Mouse (Mus musculus) forebrain, embryonic 10.5 days (tissue): ENCODE data around the gene Bpifb2. TPM values are rescaled to one million over a fixed set of nuclear protein-coding genes. Genes with fewer than 3 reads are reported as not detected.
A peak's percentile ranks its signal among the peaks of the same experiment; 100 is the strongest.

ENCODE experiments used
- DNase-seq: peaks from one replicate; pipeline ENCODE4 v3.0.0-alpha.2; 2017; ENCODE audit warnings: low spot score; ENCODE audit errors: extremely low spot score
- H3K27ac ChIP-seq: fragments of 300-500 bp; sonication (generic); 2 replicates; pipeline ENCODE4 v1.5.1; 2016; ENCODE audit warnings: mild to moderate bottlenecking
- H3K27me3 ChIP-seq: fragments of 300-500 bp; sonication (generic); 2 replicates; pipeline ENCODE4 v1.6.1; 2016; ENCODE audit warnings: mild to moderate bottlenecking; ENCODE audit not compliant: poor library complexity, severe bottlenecking
- H3K36me3 ChIP-seq: fragments of 300-500 bp; sonication (generic); replicated peaks from 2 replicates; pipeline ENCODE4 v1.6.1; 2016; ENCODE audit warnings: mild to moderate bottlenecking, moderate library complexity
- H3K4me1 ChIP-seq: fragments of 300-500 bp; sonication (generic); 2 replicates; pipeline ENCODE4 v1.6.1; 2016
- H3K4me3 ChIP-seq: fragments of 300-500 bp; sonication (generic); 2 replicates; pipeline ENCODE4 v1.5.1; 2016; ENCODE audit warnings: mild to moderate bottlenecking, moderate library complexity
- H3K9me3 ChIP-seq: fragments of 300-500 bp; sonication (generic); 2 replicates; pipeline ENCODE4 v1.6.1; 2016; ENCODE audit warnings: mild to moderate bottlenecking, moderate library complexity
- WGBS: fragments of 180-500 bp; shearing (Covaris S2); methylation state at CpG from one replicate; pipeline ENCODE4 v1.1.7; 2016; 5-methylcytosine and 5-hydroxymethylcytosine counted together
- polyA plus RNA-seq: library from polyadenylated mRNA; unstranded; fragments of >200 nt; fragmentation: Nextera tagmentation; extraction: Ambion mirVana; gene quantifications from 2 replicates; pipeline ENCODE4 v1.2.1, GENCODE M21; 2016

Bpifb2 gene
- polyA plus RNA-seq, 1 experiment from 2014 or later = not detected

DNA sequence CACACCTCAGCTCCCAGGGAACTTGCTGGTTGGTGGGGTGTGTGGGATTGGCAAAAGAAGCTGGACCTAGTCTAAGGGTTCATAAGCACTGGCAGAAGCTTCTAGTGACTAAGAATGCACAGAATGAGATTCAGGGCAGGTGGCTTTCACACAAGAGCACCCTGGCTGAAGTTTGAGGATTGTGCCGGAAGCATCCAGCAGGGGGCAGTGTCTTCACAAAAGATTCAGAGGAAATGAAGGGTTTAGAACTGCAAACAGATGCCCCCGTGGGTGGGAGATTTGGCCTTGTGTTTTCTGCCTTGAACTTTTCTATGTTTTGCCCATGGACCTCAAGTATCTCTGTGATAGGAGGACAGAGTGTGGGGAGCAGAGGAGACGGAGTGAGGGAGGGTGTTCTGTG, 68.7 kb downstream of the Bpifb2 start:
- Histone ChIP-seq H3K4me3 (no peak overlapping the region), H3K9me3 (no peaks in the 10 kb centered on the region), H3K4me1 (no peaks in the 10 kb centered on the region), H3K27me3 (no peaks in the 10 kb centered on the region), H3K36me3 (no peaks in the 10 kb centered on the region), H3K27ac (no peak overlapping the region)
- peak; percentile 54 for DNase-seq
- WGBS = 39% methylated on average over 3 of the region's 3 CpGs

DNA sequence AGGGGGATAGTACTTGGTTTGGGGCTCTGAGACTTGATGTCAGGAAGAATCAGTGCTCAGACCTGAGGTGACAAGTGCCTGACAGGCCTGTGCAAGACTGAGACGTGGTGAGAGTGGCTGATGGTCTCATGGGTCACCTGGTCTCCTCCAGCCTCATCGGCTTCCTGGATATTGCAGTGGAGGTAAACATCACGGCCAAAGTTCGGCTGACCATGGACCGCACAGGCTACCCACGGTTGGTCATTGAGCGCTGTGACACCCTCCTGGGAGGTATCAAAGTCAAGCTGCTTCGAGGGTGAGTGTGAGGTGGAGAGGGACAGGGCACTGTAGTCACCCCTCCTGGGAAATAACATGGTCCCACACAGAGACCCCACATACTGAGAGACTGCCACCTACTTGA, 69.7 kb downstream of the Bpifb2 start:
- WGBS = 92% methylated on average over 8 of the region's 8 CpGs
- Histone ChIP-seq H3K4me1 (no peaks in the 10 kb centered on the region), H3K27me3 (no peaks in the 10 kb centered on the region), H3K4me3 (no peak overlapping the region), H3K36me3 (no peaks in the 10 kb centered on the region), H3K27ac (no peak overlapping the region), H3K9me3 (no peaks in the 10 kb centered on the region)
- no peak for DNase-seq

Other genes with a start within 250 kb of the Bpifb2 start
- 66.2 and 71.8 TPM in 2 replicates for gene Commd7, start 242.3 kb upstream of the Bpifb2 start, polyA plus RNA-seq
- gene Dnmt3b, start 225.6 kb upstream of the Bpifb2 start, polyA plus RNA-seq = 24.8 and 26.9 TPM in 2 replicates
- 0.07 TPM in 1 of 2 replicates, not detected in the other for gene Dnmt3c, start 178.4 kb upstream of the Bpifb2 start, polyA plus RNA-seq
- 312 and 323 TPM in 2 replicates for gene Mapre1, start 133.8 kb upstream of the Bpifb2 start, polyA plus RNA-seq
- not detected in 2 replicates for gene Efcab8, start 95.1 kb upstream of the Bpifb2 start, polyA plus RNA-seq
- gene Sun5, start 4.0 kb upstream of the Bpifb2 start, polyA plus RNA-seq = not detected in 2 replicates
- gene Bpifb6, start 25.3 kb downstream of the Bpifb2 start, polyA plus RNA-seq = not detected in 2 replicates
- not detected in 2 replicates for gene Bpifb3, start 43.2 kb downstream of the Bpifb2 start, polyA plus RNA-seq
- not detected in 2 replicates for gene Bpifb4, start 63.2 kb downstream of the Bpifb2 start, polyA plus RNA-seq
- gene Bpifa6, start 99.9 kb downstream of the Bpifb2 start, polyA plus RNA-seq = not detected in 2 replicates
- not detected in 2 replicates for gene Bpifa2, start 133.2 kb downstream of the Bpifb2 start, polyA plus RNA-seq